Mouse (Mus musculus): Measurements from ENCODE around the gene Ssbp4. TPM values are rescaled to one million over a fixed set of nuclear protein-coding genes. Genes with fewer than 3 reads are reported as not detected.

Gene Ssbp4
- total RNA-seq, 2 experiments from 2014 or later: 77.5 to 83.5 TPM

DNA sequence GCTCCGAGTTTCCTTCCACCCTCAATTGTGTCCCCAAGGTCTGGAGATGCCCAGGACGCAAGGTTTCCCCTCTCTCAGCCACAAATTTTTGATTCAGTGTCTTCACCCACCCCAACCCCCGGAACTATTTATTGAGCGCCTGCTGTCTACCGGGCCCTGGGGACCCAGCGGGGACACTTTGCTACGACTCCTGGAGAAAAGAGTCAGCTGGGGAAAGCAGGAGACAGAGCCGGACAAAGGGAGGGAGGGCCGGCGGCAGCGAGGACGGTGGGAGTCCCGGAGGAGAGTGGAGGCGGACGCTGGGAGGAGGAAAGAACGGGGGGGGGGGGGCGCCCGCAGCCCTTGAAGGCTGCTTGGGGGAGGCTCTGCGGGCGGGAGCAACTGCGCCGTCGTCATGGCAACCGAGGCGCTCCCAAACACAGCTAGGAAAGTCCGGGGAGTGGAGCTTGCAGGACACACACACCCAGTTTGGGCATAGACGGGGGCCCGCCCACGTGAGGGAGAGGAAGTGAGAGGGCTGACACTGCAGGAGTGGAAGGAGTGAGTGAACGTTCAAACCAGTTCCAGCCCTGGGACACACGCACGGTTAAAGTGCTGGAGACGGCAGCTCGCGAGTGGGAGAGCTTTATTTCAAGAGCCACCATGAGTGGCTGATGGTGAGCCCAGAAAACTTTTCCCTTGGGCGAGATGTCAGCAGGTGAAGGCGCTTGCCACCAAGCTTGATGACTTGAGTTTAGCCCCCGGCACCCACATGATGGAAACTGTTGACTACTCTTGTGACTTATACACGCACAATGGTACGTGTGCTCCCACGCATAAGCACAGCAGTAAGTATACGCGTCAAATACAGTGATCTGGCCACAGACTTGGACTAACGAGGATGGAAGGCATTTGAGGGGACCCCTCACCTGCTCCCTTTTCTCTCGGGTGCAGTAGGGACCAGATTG lies 1.4 kb upstream of the Ssbp4 start:
- peak; percentile 36 for ATAC-seq (replicated peaks; ENCODE audit: low FRiP score, low TSS enrichment, poor library complexity, severe bottlenecking)

DNA sequence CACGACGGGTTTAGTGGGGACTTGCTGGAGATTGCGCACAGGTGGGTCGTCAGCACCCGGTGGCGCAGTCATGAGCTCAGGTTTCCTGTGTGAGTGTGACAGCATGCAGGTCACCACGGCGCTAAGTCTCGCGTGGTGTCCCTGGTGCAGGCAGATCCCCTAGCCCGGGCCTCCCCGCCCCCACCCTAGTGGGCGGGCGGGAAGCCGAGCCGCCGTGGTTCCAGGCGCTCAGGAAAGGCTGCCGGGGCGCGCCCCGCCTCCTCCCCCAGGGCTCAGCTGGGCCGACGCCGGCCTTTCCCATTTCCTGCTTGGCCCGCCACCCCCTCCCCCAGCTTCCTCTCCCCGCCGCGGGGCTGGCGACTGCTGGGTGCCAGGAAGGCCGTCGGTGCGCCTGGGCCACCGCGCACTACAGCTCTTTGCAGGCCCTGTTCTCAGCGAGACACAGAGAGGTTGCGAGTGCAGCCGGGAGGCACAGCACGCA lies 736 bp upstream of the Ssbp4 start:
- no peak for ATAC-seq (replicated peaks; ENCODE audit: low FRiP score, low TSS enrichment, poor library complexity, severe bottlenecking)

DNA sequence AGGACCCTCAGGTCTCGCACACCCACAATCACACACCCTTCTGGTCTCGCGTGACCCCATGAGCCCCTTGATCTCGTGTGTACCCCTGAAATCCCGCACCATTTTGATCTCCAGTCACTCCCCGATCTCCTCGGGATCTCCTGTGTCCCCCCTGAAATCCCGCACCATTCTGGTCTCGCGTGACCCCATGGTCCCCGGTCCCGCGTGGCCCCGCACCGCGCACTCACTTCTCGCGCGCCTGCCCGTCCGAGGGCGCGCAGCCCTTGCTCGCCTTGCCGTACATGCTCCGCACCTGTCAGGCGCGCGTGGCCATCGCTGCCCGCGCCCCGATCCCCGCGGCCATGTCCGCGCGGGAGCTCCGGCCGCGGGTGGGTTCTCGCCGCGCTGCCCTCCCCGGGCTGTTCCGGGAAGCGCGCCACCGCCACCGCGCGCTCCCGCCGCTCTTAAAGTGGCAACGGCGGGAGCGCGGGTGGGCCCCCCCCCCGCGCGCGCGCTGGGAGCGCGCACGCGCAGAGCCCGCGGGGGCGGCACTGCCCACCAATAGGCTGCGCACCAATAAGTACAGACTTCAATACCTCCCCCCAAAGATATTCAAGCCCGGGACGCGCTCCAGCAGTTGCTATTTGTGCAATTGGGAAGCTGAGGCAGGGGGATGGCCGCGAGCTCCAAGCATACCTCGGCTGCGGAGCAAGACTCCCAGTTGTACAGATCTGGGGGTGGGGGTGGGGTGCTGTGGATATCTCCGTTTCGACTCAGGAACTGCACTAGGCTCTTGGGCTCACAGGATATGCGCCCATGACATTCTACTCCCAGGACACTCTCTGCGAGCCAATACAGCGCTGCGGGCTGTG lies 549 bp downstream of the Ssbp4 start:
- 0 out of 2 replicates have a peak, but pooled peaks have one; percentile 2 for ATAC-seq (replicated peaks; ENCODE audit: low FRiP score, low TSS enrichment, poor library complexity, severe bottlenecking)

DNA sequence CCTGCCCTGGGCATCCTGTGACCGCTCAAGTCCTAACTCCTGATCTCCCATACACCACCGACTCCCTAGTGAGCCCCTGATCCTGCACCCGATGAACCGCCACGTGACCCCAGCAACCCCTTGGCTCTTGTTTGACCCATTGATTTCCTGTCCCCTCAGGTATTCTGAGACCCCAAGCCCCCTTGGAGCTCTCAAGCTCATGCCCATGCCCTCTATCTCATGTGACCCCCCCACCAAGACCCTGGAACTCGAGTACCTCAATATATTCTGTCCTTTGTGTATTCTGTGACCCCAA lies 1.1 kb downstream of the Ssbp4 start:
- no peak for ATAC-seq (replicated peaks; ENCODE audit: low FRiP score, low TSS enrichment, poor library complexity, severe bottlenecking)

DNA sequence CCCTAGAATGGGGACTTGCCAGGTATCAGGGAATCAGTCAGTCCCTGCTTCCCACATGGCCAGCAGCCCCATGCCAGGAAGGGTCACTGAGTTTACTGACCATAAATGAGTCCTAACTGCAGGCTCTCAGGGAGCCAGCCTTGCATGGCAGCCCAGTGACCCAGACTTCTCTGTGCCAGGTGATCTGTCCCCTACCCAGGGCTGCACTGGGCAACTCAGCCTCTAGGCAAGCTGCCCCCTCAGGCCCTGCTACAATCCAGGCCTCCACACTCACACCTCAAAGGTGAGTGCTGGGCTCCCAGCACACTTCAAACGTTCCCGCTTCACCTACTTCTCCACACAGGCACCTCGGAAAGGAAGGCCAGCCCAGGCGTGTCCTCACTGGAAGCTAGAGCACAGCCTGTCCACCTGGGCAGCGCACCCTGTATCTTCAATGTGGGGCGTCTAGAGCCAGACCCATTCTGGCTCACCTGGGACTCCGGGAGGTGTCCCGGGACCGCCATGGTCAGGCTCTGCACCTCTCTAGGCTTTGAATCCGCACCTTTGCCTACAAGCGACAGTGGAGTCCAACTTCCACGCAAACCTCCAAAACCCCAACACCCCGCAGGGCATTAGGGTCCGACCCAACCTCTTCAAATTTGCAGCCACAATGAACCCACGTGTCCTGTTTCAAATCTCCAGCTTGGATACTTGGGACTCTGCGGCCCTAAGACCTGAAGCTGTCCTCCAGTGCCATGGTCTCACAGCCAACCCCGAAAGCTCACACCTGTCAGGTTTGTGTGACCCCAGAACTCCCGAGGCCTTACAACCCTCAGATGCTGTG lies 1.7 kb downstream of the Ssbp4 start:
- no peak for ATAC-seq (replicated peaks; ENCODE audit: low FRiP score, low TSS enrichment, poor library complexity, severe bottlenecking)

DNA sequence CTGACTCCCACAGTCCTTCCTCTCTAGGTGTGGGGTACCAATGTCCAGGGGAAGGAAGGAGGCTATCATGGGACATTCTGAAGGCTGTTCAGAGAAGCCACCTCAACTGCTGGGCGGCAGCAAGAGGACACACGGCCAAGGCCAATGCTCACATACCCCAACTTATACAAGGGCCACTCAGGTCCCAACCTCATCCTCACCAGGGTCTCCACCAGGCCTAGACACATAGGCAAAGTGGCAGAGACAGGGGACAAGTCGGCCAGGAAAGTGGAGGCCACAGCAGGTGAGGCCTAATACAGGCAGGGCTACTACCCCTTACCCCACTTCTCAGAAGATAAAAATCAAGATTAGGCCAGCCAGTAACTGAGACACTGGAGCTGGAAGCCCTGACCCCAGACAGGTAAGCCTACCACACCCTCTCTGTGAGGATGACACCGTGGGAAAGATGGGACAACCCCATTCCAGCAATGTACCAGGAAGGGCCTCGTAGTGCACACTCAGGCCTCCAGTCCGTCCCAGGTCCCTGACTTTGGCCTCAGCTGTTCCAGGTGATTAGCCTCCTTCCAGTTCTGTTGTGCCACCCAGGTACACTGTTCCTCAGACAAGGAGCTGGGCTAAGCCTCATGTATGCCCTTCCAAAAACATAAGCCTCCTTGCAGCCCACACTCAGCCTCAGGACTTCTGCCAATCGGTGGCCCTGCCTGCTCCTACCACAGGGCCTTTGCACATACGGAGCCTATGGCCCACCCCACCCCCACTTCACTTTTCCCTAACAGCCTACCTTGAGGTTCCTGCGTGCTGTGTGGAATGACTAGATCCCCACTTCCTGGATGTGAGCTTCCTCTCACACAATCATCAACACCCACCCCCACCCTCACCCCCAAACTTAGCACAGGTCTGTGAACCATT lies 2.5 kb downstream of the Ssbp4 start:
- ATAC-seq (replicated peaks; ENCODE audit: low FRiP score, low TSS enrichment, poor library complexity, severe bottlenecking): no peak

DNA sequence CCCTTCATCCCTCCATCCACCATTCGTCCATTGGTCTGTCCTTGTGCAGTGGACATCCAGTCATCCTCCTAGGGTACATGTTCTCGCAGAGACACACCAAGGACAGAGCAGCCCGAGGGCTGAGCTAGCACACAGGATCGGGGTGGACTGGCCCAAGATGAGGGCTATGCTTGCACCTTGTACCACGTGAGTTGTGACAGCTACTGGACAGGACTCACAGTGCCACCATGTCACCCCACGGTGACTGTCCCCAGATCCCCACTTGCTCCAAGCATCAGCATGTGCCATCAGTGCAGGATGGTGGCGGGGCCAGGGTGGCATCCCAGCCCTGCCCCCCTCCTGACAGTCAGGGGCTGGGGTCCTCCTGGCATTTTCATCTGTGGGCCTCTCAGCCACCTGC lies 4.1 kb downstream of the Ssbp4 start:
- ATAC-seq (replicated peaks; ENCODE audit: low FRiP score, low TSS enrichment, poor library complexity, severe bottlenecking): no peak

DNA sequence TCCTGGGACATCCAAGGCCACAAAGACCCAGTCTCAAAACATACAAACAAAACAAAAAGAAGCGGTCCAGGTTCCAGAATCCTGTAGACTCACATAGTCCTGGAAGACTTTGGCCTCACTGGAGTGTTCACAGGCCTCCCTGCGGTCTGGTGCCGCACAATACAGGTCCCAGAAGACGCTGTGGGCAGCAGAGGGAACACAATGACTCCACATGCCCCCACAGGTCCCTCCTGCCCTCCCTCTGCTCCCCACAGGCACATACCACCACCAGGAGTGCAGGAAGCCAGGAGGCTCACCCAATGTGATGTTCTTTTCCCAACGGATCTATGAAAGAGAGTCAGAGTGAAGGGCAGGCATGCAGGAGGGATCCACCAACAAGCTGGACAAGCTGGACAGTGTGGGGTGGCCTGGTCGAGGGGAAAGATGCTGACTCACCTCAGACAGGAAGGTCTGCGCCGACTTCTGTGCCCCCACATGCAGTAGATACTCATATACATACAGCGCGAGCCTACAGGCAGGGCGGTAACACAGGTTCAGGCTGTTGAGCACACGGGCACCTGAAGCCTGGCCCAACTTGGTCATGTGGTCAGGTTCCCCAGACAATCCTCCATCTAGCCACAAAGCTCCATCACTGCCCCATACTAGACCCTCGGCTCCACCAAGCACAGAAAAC lies 6.4 kb downstream of the Ssbp4 start:
- no peak for ATAC-seq (replicated peaks; ENCODE audit: low FRiP score, low TSS enrichment, poor library complexity, severe bottlenecking)

DNA sequence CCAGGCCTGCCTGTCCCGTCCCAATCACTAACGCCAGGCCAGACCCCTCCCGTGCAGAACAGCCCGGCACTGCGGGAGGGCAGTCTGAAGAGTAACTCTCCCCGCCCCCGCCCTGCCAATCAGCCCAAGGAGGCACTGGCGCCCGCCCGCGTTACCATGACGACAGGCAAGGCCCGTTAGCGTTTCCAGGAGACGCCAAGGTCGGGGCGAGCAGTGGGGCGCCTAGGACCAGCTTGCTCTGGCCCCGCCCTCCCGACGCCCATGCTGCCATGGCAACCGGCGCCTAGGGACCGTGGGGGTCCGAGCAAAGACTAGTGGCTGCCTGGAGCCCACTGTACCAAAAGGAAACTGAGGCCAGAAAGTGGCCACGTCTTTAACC lies 7.4 kb downstream of the Ssbp4 start:
- ATAC-seq (replicated peaks; ENCODE audit: low FRiP score, low TSS enrichment, poor library complexity, severe bottlenecking): peak; percentile 58

DNA sequence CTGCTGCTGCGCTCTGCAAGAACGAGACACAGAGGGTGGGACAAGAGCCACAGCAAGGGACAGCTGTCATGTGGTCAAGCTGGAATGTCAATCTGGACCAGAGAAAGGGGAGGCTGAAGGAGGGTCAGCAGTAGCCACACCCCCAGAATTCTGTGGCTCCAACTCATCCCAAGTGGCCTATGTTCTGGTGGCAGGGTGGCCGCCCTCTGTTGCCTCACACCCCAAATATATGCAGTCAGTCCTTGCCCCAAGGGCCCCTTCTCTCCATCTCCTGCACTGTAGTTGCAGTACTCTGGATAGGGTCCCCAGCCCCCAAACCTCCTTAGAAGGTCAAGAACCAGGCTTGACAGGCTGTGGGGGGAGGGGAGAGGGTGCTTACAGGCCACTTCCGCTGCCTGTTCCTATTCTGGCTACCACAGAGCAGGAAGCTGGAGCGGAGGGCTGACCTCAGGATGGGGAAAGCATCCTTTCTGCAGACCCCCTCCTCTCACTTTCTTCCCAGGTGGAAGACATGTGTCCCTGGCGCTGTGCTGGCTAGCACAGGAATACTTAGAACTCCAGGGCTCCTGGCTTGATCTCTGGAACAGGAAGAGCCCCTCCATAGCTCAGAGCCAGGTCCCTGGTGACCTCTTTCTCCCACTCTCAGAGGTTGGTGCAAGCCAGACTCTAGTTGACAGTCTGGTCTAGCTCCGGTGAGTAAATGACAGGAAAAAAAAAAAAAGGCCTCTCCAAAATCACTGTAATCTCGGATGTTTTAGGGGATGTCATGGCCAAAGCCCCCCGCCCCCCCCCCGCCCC lies 8.0 kb downstream of the Ssbp4 start:
- no peak for ATAC-seq (replicated peaks; ENCODE audit: low FRiP score, low TSS enrichment, poor library complexity, severe bottlenecking)

DNA sequence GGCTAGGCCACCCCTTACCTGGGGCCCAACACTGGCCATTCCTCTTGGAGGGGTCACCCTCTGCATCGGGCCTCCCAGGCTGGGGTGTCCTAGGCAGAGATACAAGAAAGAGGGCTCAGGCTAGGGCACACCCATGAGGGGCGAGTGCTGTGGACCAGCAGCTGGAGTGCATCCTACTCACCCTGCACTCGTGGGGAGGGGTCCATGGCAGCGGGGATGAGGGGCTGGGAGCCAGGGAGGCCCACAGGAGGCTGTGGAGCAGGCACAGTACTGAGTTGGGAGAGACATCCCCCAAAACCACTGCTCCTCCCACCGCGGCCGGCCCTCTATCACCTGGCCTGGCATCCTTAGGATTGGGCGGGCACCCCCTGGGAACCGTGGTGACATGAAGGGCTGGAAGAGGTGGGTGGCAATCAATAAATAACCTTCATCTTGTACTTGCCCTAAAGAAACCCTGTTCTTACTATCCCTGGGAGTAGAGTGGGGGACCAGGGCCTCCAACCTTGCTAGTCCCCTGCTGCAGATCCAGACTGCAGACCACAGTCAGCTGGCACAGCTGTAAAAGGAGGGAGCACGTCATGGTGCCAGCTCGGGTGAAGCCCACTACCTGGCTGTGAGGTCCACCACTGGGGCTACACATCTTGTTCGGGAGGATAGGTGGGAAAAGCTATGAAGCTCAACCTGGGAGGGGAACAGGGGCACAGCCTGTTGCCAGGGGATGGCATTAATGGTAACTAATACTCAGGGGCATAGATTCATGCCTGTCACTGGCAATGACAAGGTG lies 9.0 kb downstream of the Ssbp4 start:
- ATAC-seq (replicated peaks; ENCODE audit: low FRiP score, low TSS enrichment, poor library complexity, severe bottlenecking): no peak

DNA sequence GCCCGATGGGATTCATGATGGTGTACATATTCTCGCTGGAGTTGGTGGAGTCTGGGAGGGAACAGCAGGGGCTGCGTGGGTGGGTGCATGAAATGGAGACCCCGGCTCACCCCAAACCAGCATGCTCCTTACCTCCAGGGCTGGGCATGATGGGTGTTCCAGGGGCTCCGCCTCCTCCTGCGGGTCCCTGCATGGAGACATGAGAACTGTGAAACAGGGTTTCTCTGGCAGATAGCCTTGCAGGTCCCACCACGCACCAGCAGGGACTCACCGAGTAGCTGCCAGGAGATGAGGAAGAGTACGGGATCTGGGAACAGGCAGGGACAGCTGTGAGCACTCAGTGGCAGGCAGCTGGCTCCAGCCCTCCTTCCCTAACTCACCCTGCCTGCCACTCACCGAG lies 9.9 kb downstream of the Ssbp4 start:
- no peak for ATAC-seq (replicated peaks; ENCODE audit: low FRiP score, low TSS enrichment, poor library complexity, severe bottlenecking)

DNA sequence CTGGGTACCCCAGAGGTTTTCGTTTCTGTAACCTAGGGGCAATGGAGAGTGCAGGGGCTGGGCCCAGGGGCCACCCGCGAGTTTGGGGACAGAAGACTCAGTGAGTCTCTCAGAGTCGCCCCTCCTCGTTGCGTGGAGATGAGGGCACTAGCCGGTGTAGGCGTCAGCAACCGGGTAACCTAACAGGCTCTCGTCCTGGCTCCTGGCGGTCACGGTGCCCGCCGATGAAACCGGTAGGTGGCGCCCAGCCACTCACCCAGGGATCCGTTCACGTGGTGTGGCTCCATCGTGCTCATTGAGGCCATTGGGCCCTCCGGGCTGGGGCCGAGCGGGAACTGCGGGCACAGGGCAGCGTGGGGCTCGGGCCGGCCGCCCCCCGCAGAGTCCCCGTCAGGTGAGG lies 10.4 kb downstream of the Ssbp4 start:
- ATAC-seq (replicated peaks; ENCODE audit: low FRiP score, low TSS enrichment, poor library complexity, severe bottlenecking): no peak

DNA sequence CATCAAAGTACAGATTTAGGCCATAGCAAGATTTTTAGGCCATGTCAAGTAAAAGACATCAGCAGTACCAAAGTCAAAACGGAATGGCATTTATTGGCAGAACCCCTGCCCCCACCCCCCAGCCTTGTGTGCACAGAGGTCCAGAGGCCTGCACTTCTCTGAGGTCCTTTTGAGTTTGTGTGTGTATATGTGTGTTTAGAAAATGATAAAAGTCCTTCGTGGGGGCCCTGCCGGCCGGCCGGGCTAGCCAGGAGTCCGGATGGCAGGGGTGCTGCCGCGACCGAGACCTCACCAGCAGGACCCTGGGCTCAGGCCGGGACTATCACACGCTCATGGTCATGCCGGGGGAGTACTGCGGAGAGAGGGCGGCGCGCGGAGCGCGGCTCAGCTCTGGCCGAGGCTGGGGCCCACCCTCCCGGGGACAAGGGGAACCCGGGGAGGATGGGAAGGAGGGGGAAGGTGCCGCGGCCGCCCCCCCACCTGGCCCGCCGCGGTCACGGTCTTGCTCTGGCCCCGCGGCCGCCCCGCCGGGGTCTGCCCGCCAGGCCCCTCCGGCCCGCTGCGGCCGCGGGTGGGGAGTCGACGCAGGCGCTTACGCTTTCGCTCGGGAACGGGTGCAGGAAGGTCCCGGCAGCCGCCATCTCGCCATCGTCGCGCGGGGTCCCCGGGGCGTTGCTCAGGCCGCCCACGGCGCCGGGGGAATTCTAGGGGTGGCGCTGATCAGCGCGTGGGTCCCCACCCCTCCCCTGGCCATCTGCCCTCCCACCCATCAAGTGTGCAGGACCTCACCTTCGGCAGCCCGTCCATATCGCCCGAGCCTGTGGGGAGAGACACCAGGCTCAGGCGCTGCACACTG lies 11.0 kb downstream of the Ssbp4 start:
- no peak for ATAC-seq (replicated peaks; ENCODE audit: low FRiP score, low TSS enrichment, poor library complexity, severe bottlenecking)

DNA sequence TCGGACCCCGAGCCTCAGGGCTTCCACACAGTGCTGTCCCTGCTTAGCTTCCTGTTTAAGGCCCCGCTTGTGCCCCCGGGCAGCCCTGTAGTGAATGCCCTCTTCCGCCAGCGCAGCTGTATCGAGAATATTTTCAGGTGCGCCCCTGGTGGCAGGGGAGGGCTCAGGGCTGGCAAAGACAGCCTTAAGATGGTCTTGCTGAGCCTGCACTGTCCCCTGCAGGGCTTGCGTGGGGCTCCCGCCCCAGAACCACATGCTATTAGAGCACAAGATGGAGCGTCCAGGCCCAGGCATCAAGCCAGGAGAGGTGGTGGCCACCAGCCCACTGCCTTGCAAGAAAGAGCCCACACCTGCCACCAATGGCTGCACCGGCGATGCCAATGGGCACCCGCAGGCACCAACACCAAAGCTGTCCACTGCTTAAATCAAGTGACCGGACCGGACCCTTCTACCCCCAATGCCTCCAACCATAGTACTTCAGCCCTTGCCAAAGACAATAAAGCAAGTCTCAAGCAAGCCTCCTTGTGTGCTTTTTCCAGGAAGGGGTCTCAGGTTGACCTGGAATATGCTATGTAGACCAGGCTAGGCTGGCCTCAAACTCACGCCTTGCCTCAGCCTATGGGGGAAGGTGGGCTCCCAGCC lies 11.8 kb downstream of the Ssbp4 start:
- no peak for ATAC-seq (replicated peaks; ENCODE audit: low FRiP score, low TSS enrichment, poor library complexity, severe bottlenecking)
